Mouse (Mus musculus): ENCODE results near the gene Chek2. TPM values are rescaled to one million over a fixed set of nuclear protein-coding genes. Genes with fewer than 3 reads are reported as not detected.

Chek2 gene
- total and polyA plus RNA-seq, 3 experiments, result 22.2 to 24.1 TPM; not detected in 1

- Histone ChIP-seq H3K9me3 (replicated peaks; ENCODE audit: insufficient read depth, low read length) (no peaks in the 10 kb centered on the region), H3K27ac (ENCODE audit: control insufficient read depth, low read depth, low read length) (no peak overlapping the region), H3K79me2 (ENCODE audit: control insufficient read depth, insufficient read depth, low read length, poor library complexity) (no peaks in the 10 kb centered on the region), H3K4me3 (ENCODE audit: control insufficient read depth in 1 of 2, insufficient read depth in 1 of 2, low read depth in 2 of 2, low read length in 2 of 2) (no peak overlapping the region), H3K27me3 (ENCODE audit: control insufficient read depth in 1 of 2, insufficient read depth in 2 of 2, low read length in 2 of 2) (no peaks in the 10 kb centered on the region), H3K36me3 (ENCODE audit: control insufficient read depth in 1 of 2, insufficient read depth in 2 of 2, low read length in 2 of 2) (no peaks in the 10 kb centered on the region), H3K4me1 (ENCODE audit: control insufficient read depth in 1 of 2, insufficient read depth in 2 of 2, low read length in 2 of 2) (no peaks in the 10 kb centered on the region), H3K9ac (ENCODE audit: control insufficient read depth, low read depth, low read length, poor library complexity, severe bottlenecking) (no peak overlapping the region)
- no peak for TF ChIP-seq MYC (IDR thresholded peaks at IDR 0.05; ENCODE audit: low read depth, low read length)
- no peak for TF ChIP-seq GABPA (IDR thresholded peaks at IDR 0.05; ENCODE audit: low read depth, low read length)
- TF ChIP-seq CHD2 (IDR thresholded peaks at IDR 0.05; ENCODE audit: low read length), result no peak
- TF ChIP-seq TCF12 (IDR thresholded peaks at IDR 0.05; ENCODE audit: low read depth, low read length), result no peak
- TF ChIP-seq ZNF384 (IDR thresholded peaks at IDR 0.05; ENCODE audit: low read depth, low read length), result no peak
- DNase-seq (ENCODE audit: low read depth, low spot score), result no peak
These were observed 60.6 kb downstream of the Chek2 start for GRCm38 (mm10) chr5:110900331-110900730.

- no peak overlapping the region for H3K9ac ChIP-seq (ENCODE audit: control insufficient read depth, low read depth, low read length, poor library complexity, severe bottlenecking)
- no peaks in the 10 kb centered on the region for H3K79me2 ChIP-seq (ENCODE audit: control insufficient read depth, insufficient read depth, low read length, poor library complexity)
- H3K4me3 ChIP-seq (ENCODE audit: control insufficient read depth in 1 of 2, insufficient read depth in 1 of 2, low read depth in 2 of 2, low read length in 2 of 2), result no peak overlapping the region
- no peak for TF ChIP-seq TAL1 (IDR thresholded peaks at IDR 0.05; ENCODE audit: low read length)
- peak; percentile 88; the same call in 1 of the 2 replicates for TF ChIP-seq POLR2AphosphoS5 (IDR thresholded peaks at IDR 0.05; ENCODE audit: borderline replicate concordance, low read depth, low read length)
- H3K9me3 ChIP-seq (replicated peaks; ENCODE audit: insufficient read depth, low read length), result no peaks in the 10 kb centered on the region
- H3K36me3 ChIP-seq (ENCODE audit: control insufficient read depth in 1 of 2, insufficient read depth in 2 of 2, low read length in 2 of 2), result peaks cover 0 to 7% of the 10 kb centered on the region in 2 experiments; a peak in 2 of 4 replicates
- no peaks in the 10 kb centered on the region for H3K27me3 ChIP-seq (ENCODE audit: control insufficient read depth in 1 of 2, insufficient read depth in 2 of 2, low read length in 2 of 2)
- no peak overlapping the region for H3K27ac ChIP-seq (ENCODE audit: control insufficient read depth, low read depth, low read length)
- no peak for DNase-seq (ENCODE audit: low read depth, low spot score)
- peaks cover 2 to 10% of the 10 kb centered on the region in 2 experiments; a peak in 2 of 4 replicates for H3K4me1 ChIP-seq (ENCODE audit: control insufficient read depth in 1 of 2, insufficient read depth in 2 of 2, low read length in 2 of 2)
These were observed 66.9 kb downstream of the Chek2 start for GRCm38 (mm10) chr5:110906708-110907107.

GRCm38 (mm10) chr5:110908879-110909278 is 69.1 kb downstream of the Chek2 start:
- H3K9me3 ChIP-seq (replicated peaks; ENCODE audit: insufficient read depth, low read length), result no peaks in the 10 kb centered on the region
- peaks cover 0 to 7% of the 10 kb centered on the region in 2 experiments; a peak in 2 of 4 replicates for H3K36me3 ChIP-seq (ENCODE audit: control insufficient read depth in 1 of 2, insufficient read depth in 2 of 2, low read length in 2 of 2)
- H3K9ac ChIP-seq (ENCODE audit: control insufficient read depth, low read depth, low read length, poor library complexity, severe bottlenecking), result no peak overlapping the region
- H3K4me3 ChIP-seq (ENCODE audit: control insufficient read depth in 1 of 2, insufficient read depth in 1 of 2, low read depth in 2 of 2, low read length in 2 of 2), result no peak overlapping the region
- peak; percentile 37 for DNase-seq (ENCODE audit: low read depth, low spot score)
- H3K4me1 ChIP-seq (ENCODE audit: control insufficient read depth in 1 of 2, insufficient read depth in 2 of 2, low read length in 2 of 2), result peaks cover 2 to 10% of the 10 kb centered on the region in 2 experiments; a peak in 2 of 4 replicates
- no peaks in the 10 kb centered on the region for H3K27me3 ChIP-seq (ENCODE audit: control insufficient read depth in 1 of 2, insufficient read depth in 2 of 2, low read length in 2 of 2)
- H3K79me2 ChIP-seq (ENCODE audit: control insufficient read depth, insufficient read depth, low read length, poor library complexity), result no peaks in the 10 kb centered on the region
- H3K27ac ChIP-seq (ENCODE audit: control insufficient read depth, low read depth, low read length), result no peak overlapping the region
- TF ChIP-seq MAZ (IDR thresholded peaks at IDR 0.05; ENCODE audit: low read depth, low read length) (no peak), RCOR1 (IDR thresholded peaks at IDR 0.05; ENCODE audit: low read depth, low read length) (no peak), MAFK (IDR thresholded peaks at IDR 0.05; ENCODE audit: borderline replicate concordance, low read depth, low read length) (no peak), MAX (IDR thresholded peaks at IDR 0.05; ENCODE audit: low read length) (no peak), CTCF (IDR thresholded peaks at IDR 0.05 in 2 of 3, conservative IDR thresholded peaks at IDR 0.05 in 1 of 3; ENCODE audit: control insufficient read depth in 1 of 3, insufficient read depth in 1 of 3, low read depth in 2 of 3, low read length in 3 of 3, poor library complexity in 1 of 3, severe bottlenecking in 1 of 3) (peak in 2 of 3 experiments; percentile 4 to 34; a peak in 2 of 6 replicates), NRF1 (IDR thresholded peaks at IDR 0.05; ENCODE audit: insufficient read depth, low read depth, low read length, poor library complexity, severe bottlenecking) (no peak), NELFE (IDR thresholded peaks at IDR 0.05; ENCODE audit: low read depth, low read length) (no peak), ZMIZ1 (IDR thresholded peaks at IDR 0.05; ENCODE audit: low read depth, low read length) (no peak), SIN3A (IDR thresholded peaks at IDR 0.05; ENCODE audit: low read length) (no peak), USF1 (IDR thresholded peaks at IDR 0.05; ENCODE audit: low read depth, low read length) (no peak), GABPA (IDR thresholded peaks at IDR 0.05; ENCODE audit: low read depth, low read length) (no peak), MXI1 (IDR thresholded peaks at IDR 0.05; ENCODE audit: low read depth, low read length) (no peak), CHD2 (IDR thresholded peaks at IDR 0.05; ENCODE audit: low read length) (no peak), USF2 (IDR thresholded peaks at IDR 0.05; ENCODE audit: borderline replicate concordance in 1 of 2, insufficient read depth in 1 of 2, low read depth in 1 of 2, low read length in 2 of 2) (no peak), POLR2AphosphoS2 (IDR thresholded peaks at IDR 0.05; ENCODE audit: low read length) (no peak), E2F4 (IDR thresholded peaks at IDR 0.05; ENCODE audit: borderline replicate concordance, low read depth, low read length) (no peak), GATA1 (IDR thresholded peaks at IDR 0.05; ENCODE audit: low read depth, low read length) (no peak), ZC3H11A (IDR thresholded peaks at IDR 0.05; ENCODE audit: low read depth, low read length) (peak; percentile 37; the same call in 1 of the 2 replicates), ELF1 (IDR thresholded peaks at IDR 0.05; ENCODE audit: low read depth, low read length) (no peak), BHLHE40 (IDR thresholded peaks at IDR 0.05; ENCODE audit: borderline replicate concordance, low read depth, low read length) (no peak), KAT2A (conservative IDR thresholded peaks at IDR 0.05; ENCODE audit: low read depth, low read length) (no peak)
